Mouse (Mus musculus) lung, postnatal 0 days (tissue): ENCODE data around the gene BC049352. TPM values are rescaled to one million over a fixed set of nuclear protein-coding genes. Genes with fewer than 3 reads are reported as not detected.

Source experiments
- ATAC-seq: fragments of 200-750 bp; cut with Nextera tagmentation; 2 replicates; pipeline ENCODE4 v1.8.0; 2017; ENCODE audit warnings: moderate library complexity
- DNase-seq: peaks from one replicate; pipeline ENCODE4 v3.0.0-alpha.2; 2016; ENCODE audit warnings: low spot score
- H3K27ac ChIP-seq: fragments of 300-500 bp; sonication (generic); 2 replicates; pipeline ENCODE4 v1.5.1; 2014; ENCODE audit warnings: antibody characterized with exemption, mild to moderate bottlenecking, low read length, mixed read lengths
- H3K27me3 ChIP-seq: fragments of 300-500 bp; sonication (generic); replicated peaks from 2 replicates; pipeline ENCODE4 v1.6.1; 2014; ENCODE audit warnings: low read length, mixed read lengths; ENCODE audit not compliant: insufficient read depth
- H3K36me3 ChIP-seq: fragments of 300-500 bp; sonication (generic); 2 replicates; pipeline ENCODE4 v1.6.1; 2014; ENCODE audit warnings: low read length, mixed read lengths; ENCODE audit not compliant: insufficient read depth
- H3K4me1 ChIP-seq: fragments of 300-500 bp; sonication (generic); 2 replicates; pipeline ENCODE4 v1.6.1; 2014; ENCODE audit warnings: antibody characterized with exemption, low read depth, low read length, mixed read lengths; ENCODE audit not compliant: insufficient read depth
- H3K4me2 ChIP-seq: fragments of 300-500 bp; sonication (generic); replicated peaks from 2 replicates; pipeline ENCODE4 v1.6.1; 2014; ENCODE audit warnings: low read depth, mild to moderate bottlenecking, low read length, moderate library complexity, mixed read lengths
- H3K4me3 ChIP-seq: fragments of 300-500 bp; sonication (generic); 2 replicates; pipeline ENCODE4 v1.5.1; 2014; ENCODE audit warnings: low read depth, low read length
- H3K9ac ChIP-seq: fragments of 300-500 bp; sonication (generic); replicated peaks from 2 replicates; pipeline ENCODE4 v1.6.1; 2014; ENCODE audit warnings: low read depth, mild to moderate bottlenecking
- H3K9me3 ChIP-seq: fragments of 300-500 bp; sonication (generic); 2 replicates; pipeline ENCODE4 v1.6.1; 2016; ENCODE audit warnings: low read length, mixed read lengths
- CTCF ChIP-seq: IDR thresholded peaks from 2 replicates; pipeline ENCODE4 v1.5.1; 2016; ENCODE audit warnings: antibody characterized with exemption, mild to moderate bottlenecking
- EP300 ChIP-seq: IDR thresholded peaks from 2 replicates; pipeline ENCODE4 v1.6.1; 2016; ENCODE audit warnings: antibody characterized with exemption, mild to moderate bottlenecking, control low read depth
- WGBS: fragments of 180-500 bp; shearing (Covaris S2); extraction: QIAGEN DNeasy Blood & Tissue Kit; methylation state at CpG from one replicate; pipeline ENCODE4 v1.1.7; 2014; 5-methylcytosine and 5-hydroxymethylcytosine counted together
- polyA plus RNA-seq: library from polyadenylated mRNA; unstranded; fragments of >200 nt; fragmentation: Nextera tagmentation; extraction: Ambion mirVana; gene quantifications from 2 replicates; pipeline ENCODE4 v1.2.1, GENCODE M21; 2015

The BC049352 gene
- polyA plus RNA-seq, 1 experiment from 2014 or later = 0.11 TPM

DNA sequence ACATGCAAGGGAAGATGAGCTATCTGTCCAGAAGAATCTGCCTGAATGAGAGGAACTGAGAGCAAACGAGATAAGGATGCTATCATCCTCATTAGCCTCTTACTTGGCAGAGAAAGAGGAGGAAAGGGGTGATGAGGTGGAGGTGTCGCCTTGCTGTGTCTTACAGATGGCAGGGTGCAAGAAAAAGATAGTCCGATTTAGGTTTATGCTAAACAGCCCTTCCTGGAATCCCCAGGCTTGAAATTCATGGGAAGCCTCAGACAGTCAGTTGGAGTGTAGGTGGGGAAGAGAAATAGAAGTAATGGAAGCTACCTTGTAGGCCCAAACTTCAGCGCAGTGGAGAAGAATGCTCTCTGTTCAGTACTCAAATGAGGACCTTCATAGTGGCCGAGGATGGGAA, 13.9 kb upstream of the BC049352 start:
- Histone ChIP-seq H3K4me1 (no peaks in the 10 kb centered on the region), H3K4me3 (no peak overlapping the region), H3K9me3 (no peaks in the 10 kb centered on the region), H3K27me3 (no peaks in the 10 kb centered on the region), H3K9ac (no peak overlapping the region), H3K27ac (no peak overlapping the region), H3K4me2 (no peak overlapping the region), H3K36me3 (no peaks in the 10 kb centered on the region)
- WGBS = 58% methylated on average over 5 of the region's 5 CpGs
- no peak for ATAC-seq
- DNase-seq = no peak
- TF ChIP-seq EP300 = no peak
- no peak for TF ChIP-seq CTCF

DNA sequence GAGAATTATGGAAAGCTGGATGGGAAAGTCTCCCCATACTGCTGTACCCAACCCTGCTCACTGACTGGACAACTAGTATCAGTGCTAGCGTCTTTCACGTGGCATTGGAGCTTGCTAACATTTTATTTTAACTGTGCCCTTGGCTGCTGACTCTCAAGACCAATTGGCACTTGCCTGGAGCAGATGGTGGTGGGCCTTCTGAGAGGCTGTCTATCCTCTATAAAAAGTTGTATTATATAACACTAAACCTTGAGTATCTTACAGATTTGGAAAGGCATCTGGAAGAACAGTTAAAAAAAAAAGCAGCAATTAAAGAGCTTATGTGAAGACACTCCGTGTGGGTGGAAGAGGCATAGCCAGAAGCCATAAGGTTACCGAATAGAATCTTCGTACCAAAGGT, 11.7 kb upstream of the BC049352 start:
- 79% methylated on average over 5 of the region's 5 CpGs for WGBS
- no peak for TF ChIP-seq EP300
- no peak for TF ChIP-seq CTCF
- H3K9ac ChIP-seq = no peak overlapping the region

DNA sequence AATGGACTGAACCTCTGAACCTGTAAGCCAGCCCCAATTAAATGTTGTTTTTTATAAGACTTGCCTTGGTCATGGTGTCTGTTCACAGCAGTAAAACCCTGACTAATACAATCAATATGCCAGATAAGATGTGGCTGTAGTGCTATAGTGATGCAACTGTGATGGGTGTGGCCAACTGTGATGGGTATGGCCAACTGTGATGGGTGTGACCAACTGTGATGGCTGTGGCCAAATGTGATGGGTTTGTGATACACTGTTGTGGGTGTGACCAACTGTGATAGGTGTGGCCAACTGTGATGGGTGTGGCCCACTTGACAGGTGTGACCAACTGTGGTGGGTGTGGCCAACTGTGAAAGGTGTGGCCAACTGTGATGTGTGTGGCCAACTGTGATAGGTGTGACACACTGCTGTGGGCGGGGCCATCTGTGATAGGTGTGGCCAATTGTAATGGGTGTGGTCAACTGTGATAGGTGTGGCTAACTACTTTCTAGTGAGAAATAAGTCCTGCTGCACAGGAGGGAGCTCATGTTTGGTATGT, 10.7 kb upstream of the BC049352 start:
- Histone ChIP-seq H3K27ac (no peak overlapping the region), H3K9me3 (no peaks in the 10 kb centered on the region), H3K4me1 (no peaks in the 10 kb centered on the region), H3K27me3 (no peaks in the 10 kb centered on the region), H3K9ac (no peak overlapping the region), H3K4me2 (no peak overlapping the region), H3K4me3 (no peak overlapping the region), H3K36me3 (no peaks in the 10 kb centered on the region)
- TF ChIP-seq CTCF = no peak
- TF ChIP-seq EP300 = no peak
- ATAC-seq (no peak), DNase-seq (no peak)
- WGBS = 74% methylated on average over 1 of the region's 1 CpGs

More for the DNA sequence above, 11.7 kb upstream of the BC049352 start:
- no peak for ATAC-seq
- Histone ChIP-seq H3K27ac (no peak overlapping the region), H3K4me1 (no peaks in the 10 kb centered on the region), H3K4me3 (no peak overlapping the region), H3K27me3 (no peaks in the 10 kb centered on the region), H3K36me3 (no peaks in the 10 kb centered on the region), H3K4me2 (no peak overlapping the region), H3K9me3 (no peaks in the 10 kb centered on the region)
- no peak for DNase-seq

DNA sequence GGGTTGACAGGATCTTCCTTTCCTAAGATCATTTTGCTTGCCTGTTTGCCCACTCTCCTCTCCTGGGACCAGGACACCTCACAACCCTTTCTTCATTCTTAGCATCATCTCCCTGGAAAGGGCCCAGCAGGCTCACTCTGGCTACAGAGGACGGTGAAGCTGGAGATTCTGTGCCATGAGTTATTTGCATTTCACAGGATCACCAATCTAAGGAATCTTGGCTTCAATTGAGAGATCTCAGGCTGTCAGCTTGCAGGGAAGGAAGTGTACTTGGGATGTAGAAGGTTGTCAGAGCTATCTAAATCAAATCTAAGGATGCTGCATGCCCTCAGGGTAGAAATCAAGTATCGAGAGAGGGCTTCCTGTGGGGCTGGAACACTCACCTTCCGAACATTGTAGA, 8.3 kb upstream of the BC049352 start:
- no peak overlapping the region for H3K27ac ChIP-seq
- no peak for TF ChIP-seq EP300
- TF ChIP-seq CTCF = no peak
- WGBS = 44% methylated on average over 3 of the region's 3 CpGs

DNA sequence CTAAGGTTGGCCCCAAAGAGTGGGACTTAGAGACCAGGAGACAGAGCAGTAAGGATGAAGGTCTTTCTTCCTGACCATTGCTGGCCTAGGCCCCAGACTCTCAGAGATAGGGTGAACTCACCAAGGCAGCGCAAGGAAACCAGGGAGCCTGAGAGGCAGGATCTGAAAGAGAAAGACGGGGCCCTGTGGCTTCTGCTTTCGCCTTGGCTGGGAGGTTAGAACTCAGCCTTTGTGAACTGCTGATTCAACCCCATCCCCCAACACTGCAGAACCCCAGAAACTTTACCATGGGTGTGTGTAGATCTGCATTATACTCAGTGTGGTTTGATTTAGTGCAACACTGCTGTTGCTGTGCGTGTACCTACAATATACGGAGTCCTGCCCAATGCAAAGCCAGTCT, 2.5 kb upstream of the BC049352 start:
- H3K4me3 ChIP-seq = no peak overlapping the region
- no peak for ATAC-seq
- DNase-seq = no peak
- no peaks in the 10 kb centered on the region for H3K4me1 ChIP-seq
- H3K4me2 ChIP-seq = no peak overlapping the region
- no peak for TF ChIP-seq CTCF
- no peak for TF ChIP-seq EP300
- H3K27ac ChIP-seq = no peak overlapping the region
- no peaks in the 10 kb centered on the region for H3K9me3 ChIP-seq
- 80% methylated on average over 5 of the region's 5 CpGs for WGBS
- no peaks in the 10 kb centered on the region for H3K27me3 ChIP-seq
- no peak overlapping the region for H3K9ac ChIP-seq
- H3K36me3 ChIP-seq = no peaks in the 10 kb centered on the region

More for the DNA sequence above, 8.3 kb upstream of the BC049352 start:
- no peaks in the 10 kb centered on the region for H3K36me3 ChIP-seq
- H3K4me1 ChIP-seq = no peaks in the 10 kb centered on the region
- no peak for DNase-seq
- no peak overlapping the region for H3K4me2 ChIP-seq
- H3K9ac ChIP-seq = no peak overlapping the region
- ATAC-seq = no peak
- no peaks in the 10 kb centered on the region for H3K27me3 ChIP-seq
- H3K4me3 ChIP-seq = no peak overlapping the region
- no peaks in the 10 kb centered on the region for H3K9me3 ChIP-seq

DNA sequence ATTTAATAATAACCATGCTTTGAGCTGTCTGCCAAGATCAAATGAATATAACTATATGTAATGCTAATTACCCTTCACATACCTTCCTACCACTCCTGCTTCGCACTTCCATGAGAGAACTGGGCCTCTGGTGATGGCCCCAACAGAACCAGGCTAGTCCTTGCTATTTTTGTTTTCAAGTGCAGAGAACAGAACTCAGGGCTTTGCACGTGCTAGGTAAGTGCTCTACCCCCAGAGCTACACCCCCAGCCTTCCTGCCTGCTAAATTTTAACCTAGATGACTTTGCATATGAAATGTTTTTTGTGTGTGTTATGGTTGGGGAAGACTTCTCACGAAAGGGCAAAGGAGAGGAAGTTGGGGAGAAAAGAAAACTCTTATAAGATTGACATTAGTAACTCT, 714 bp downstream of the BC049352 start:
- DNase-seq = no peak
- Histone ChIP-seq H3K4me2 (no peak overlapping the region), H3K36me3 (no peaks in the 10 kb centered on the region), H3K9ac (no peak overlapping the region), H3K9me3 (no peaks in the 10 kb centered on the region), H3K27me3 (no peaks in the 10 kb centered on the region), H3K27ac (no peak overlapping the region), H3K4me1 (no peaks in the 10 kb centered on the region), H3K4me3 (no peak overlapping the region)
- 45% methylated on average over 3 of the region's 3 CpGs for WGBS
- ATAC-seq = no peak
- TF ChIP-seq EP300 (no peak), CTCF (no peak)

DNA sequence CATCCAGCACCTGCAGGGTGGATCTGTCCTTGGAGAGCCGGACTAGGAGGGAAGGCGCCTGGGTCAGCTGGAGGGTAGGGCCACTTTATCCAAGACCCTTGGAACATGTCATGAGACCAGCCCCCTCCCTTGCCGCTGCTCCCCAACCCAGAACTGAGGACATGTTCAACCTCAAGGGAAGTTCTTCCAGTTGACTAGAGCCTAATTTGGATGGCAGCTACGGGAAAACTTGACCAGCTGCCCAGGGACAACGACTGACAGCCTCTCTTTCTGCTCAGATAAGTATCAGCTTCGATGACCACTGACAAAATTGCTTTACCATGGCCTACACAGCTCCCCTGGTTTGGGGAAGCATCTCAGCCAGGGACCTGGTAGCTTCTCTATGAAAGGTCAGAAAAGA, 1.5 kb downstream of the BC049352 start:
- no peaks in the 10 kb centered on the region for H3K9me3 ChIP-seq
- no peaks in the 10 kb centered on the region for H3K27me3 ChIP-seq
- no peak overlapping the region for H3K27ac ChIP-seq
- 77% methylated on average over 6 of the region's 6 CpGs for WGBS
- H3K4me3 ChIP-seq = no peak overlapping the region
- H3K9ac ChIP-seq = no peak overlapping the region
- no peak for DNase-seq
- no peaks in the 10 kb centered on the region for H3K4me1 ChIP-seq
- H3K4me2 ChIP-seq = no peak overlapping the region
- TF ChIP-seq CTCF (no peak), EP300 (no peak)
- no peak for ATAC-seq
- H3K36me3 ChIP-seq = no peaks in the 10 kb centered on the region
